ENCODE assay signal across 31 mouse cellular contexts in genomic region chr12:47412251-47412650, GRCm38 (mm10).
DNase-seq lines count a peak whose midpoint lies in the region; ATAC-seq and TF ChIP-seq lines count a peak whose summit lies in the region.
"Had no signal": no experiment of that assay in that cellular context is flagged by ENCODE, and none has a peak within 500 bp of the region (broad histone marks: within the 10 kb centered on the region; RNA-seq: fewer than 3 reads in every experiment).

No protein-coding gene starts in this region.

- no peak for TF ChIP-seq CTCF in liver, adult 2 months (IDR thresholded peaks at IDR 0.05; ENCODE audit: low read depth, low read length)
- TF ChIP-seq CTCF in kidney, adult 2 months (conservative IDR thresholded peaks at IDR 0.05; ENCODE audit: insufficient read depth, insufficient read length, low read depth, low read length) = no peak

- H3K27me3 ChIP-seq in forebrain, embryonic 16.5 days (replicated peaks; ENCODE audit: control insufficient read depth, insufficient read depth, low read length) = no peaks in the 10 kb centered on the region
- H3K27me3 ChIP-seq in forebrain, embryonic 11.5 days (ENCODE audit: control insufficient read depth, insufficient read depth, low read length) = no peaks in the 10 kb centered on the region
- no peaks in the 10 kb centered on the region for H3K27me3 ChIP-seq in liver, adult 2 months (ENCODE audit: control insufficient read depth, insufficient read depth, low read length)
- no peaks in the 10 kb centered on the region for H3K27me3 ChIP-seq in liver, embryonic 11.5 days (replicated peaks; ENCODE audit: control insufficient read depth, insufficient read depth, low read length)
- H3K27me3 ChIP-seq in kidney, adult 2 months (replicated peaks; ENCODE audit: control insufficient read depth, insufficient read depth, low read length) = no peaks in the 10 kb centered on the region
- H3K27me3 ChIP-seq: CH12.LX; embryonic facial prominence, embryonic 13.5 days; hindbrain, embryonic 15.5 days; midbrain, embryonic 13.5 days; neural tube, embryonic 12.5 days; Patski; stomach, embryonic 15.5 days had no signal

- no peaks in the 10 kb centered on the region for H3K4me1 ChIP-seq in forebrain, embryonic 16.5 days (replicated peaks; ENCODE audit: control insufficient read depth, insufficient read depth, low read length)
- H3K4me1 ChIP-seq in forebrain, embryonic 11.5 days (replicated peaks; ENCODE audit: control insufficient read depth, insufficient read depth, low read length) = no peaks in the 10 kb centered on the region
- no peaks in the 10 kb centered on the region for H3K4me1 ChIP-seq in liver, adult 2 months (ENCODE audit: control insufficient read depth, insufficient read depth, low read length)
- no peaks in the 10 kb centered on the region for H3K4me1 ChIP-seq in liver, embryonic 11.5 days (replicated peaks; ENCODE audit: control insufficient read depth, insufficient read depth, low read length)
- H3K4me1 ChIP-seq in kidney, adult 2 months (ENCODE audit: control insufficient read depth, insufficient read depth, low read length) = no peaks in the 10 kb centered on the region
- H3K4me1 ChIP-seq: embryonic facial prominence, embryonic 13.5 days; hindbrain, embryonic 15.5 days; midbrain, embryonic 13.5 days; neural tube, embryonic 12.5 days; stomach, embryonic 15.5 days had no signal

- no peaks in the 10 kb centered on the region for H3K36me3 ChIP-seq in forebrain, embryonic 16.5 days (ENCODE audit: control insufficient read depth, insufficient read depth)
- no peaks in the 10 kb centered on the region for H3K36me3 ChIP-seq in forebrain, embryonic 11.5 days (ENCODE audit: control insufficient read depth, insufficient read depth, low read length)
- no peaks in the 10 kb centered on the region for H3K36me3 ChIP-seq in liver, adult 2 months (ENCODE audit: control insufficient read depth, insufficient read depth, low read length)
- H3K36me3 ChIP-seq in liver, embryonic 11.5 days (ENCODE audit: control insufficient read depth, insufficient read depth, low read length) = no peaks in the 10 kb centered on the region
- H3K36me3 ChIP-seq in kidney, adult 2 months (ENCODE audit: control insufficient read depth, insufficient read depth, low read length) = no peaks in the 10 kb centered on the region
- H3K36me3 ChIP-seq: embryonic facial prominence, embryonic 13.5 days; hindbrain, embryonic 15.5 days; midbrain, embryonic 13.5 days; neural tube, embryonic 12.5 days; stomach, embryonic 15.5 days had no signal

- 55% methylated on average over 4 of the region's 4 CpGs for WGBS in forebrain, embryonic 16.5 days
- 89% methylated on average over 4 of the region's 4 CpGs for WGBS in forebrain, embryonic 11.5 days
- WGBS in liver, adult 2 months = 54% methylated on average over 4 of the region's 4 CpGs
- 86% methylated on average over 4 of the region's 4 CpGs for WGBS in liver, embryonic 11.5 days
- WGBS in kidney, adult 2 months = 84% methylated on average over 4 of the region's 4 CpGs

- H3K4me2 ChIP-seq in forebrain, embryonic 16.5 days (ENCODE audit: low read length) = no peak overlapping the region
- no peak overlapping the region for H3K4me2 ChIP-seq in forebrain, embryonic 11.5 days (ENCODE audit: low read depth, low read length, severe bottlenecking)
- H3K4me2 ChIP-seq in liver, embryonic 11.5 days = no peak overlapping the region
- H3K4me2 ChIP-seq: embryonic facial prominence, embryonic 13.5 days; heart, embryonic 11.5 days; hindbrain, embryonic 15.5 days; midbrain, embryonic 13.5 days; neural tube, embryonic 12.5 days; stomach, embryonic 15.5 days had no signal

- no peak for TF ChIP-seq POLR2A in liver, adult 2 months (IDR thresholded peaks at IDR 0.05; ENCODE audit: extremely low read depth, insufficient read depth, low read length)
- no peak for TF ChIP-seq POLR2A in kidney, adult 2 months (IDR thresholded peaks at IDR 0.05; ENCODE audit: low read depth, low read length)

- no peaks in the 10 kb centered on the region for H3K79me2 ChIP-seq in liver, adult 2 months (ENCODE audit: control insufficient read depth, insufficient read depth, low read length)

- ATAC-seq in forebrain, embryonic 16.5 days = 0 out of 2 replicates have a peak, but pooled peaks have one; percentile 8
- ATAC-seq in forebrain, embryonic 11.5 days (replicated peaks; ENCODE audit: low FRiP score) = no peak
- no peak for ATAC-seq in liver, embryonic 11.5 days (replicated peaks; ENCODE audit: low FRiP score)
- ATAC-seq: midbrain, embryonic 13.5 days; Patski had no signal

- peak; percentile 65 to 79 for DNase-seq in cerebellum, postnatal 10 days
- DNase-seq in cerebellum, adult 9-11 months = no peak
- DNase-seq in forebrain, embryonic 11.5 days (ENCODE audit: low spot score) = no peak
- DNase-seq in liver, adult 2 months (ENCODE audit: extremely low read depth, low read depth, low spot score) = peak; percentile 48
- no peak for DNase-seq in liver, embryonic 11.5 days (ENCODE audit: low spot score)
- peak; percentile 14 for DNase-seq in brain, adult 2 months (ENCODE audit: low read depth, low spot score)
- no peak for DNase-seq in kidney, adult 2 months
- DNase-seq: adrenal gland, postnatal 14 days; cerebellum, adult 2 months; embryo, embryonic 11 days; gastrocnemius, postnatal 36 days; heart, adult 18-20 months; heart, postnatal 36 days; kidney, adult 18-20 months; kidney, postnatal 36 days; lung, adult 2 months; lung, postnatal 10 days had no signal

- H3K9ac ChIP-seq in forebrain, embryonic 16.5 days (replicated peaks; ENCODE audit: low read depth, low read length) = no peak overlapping the region
- H3K9ac ChIP-seq in forebrain, embryonic 11.5 days (ENCODE audit: low read length) = no peak overlapping the region
- no peak overlapping the region for H3K9ac ChIP-seq in liver, adult 2 months (ENCODE audit: low read depth, low read length)
- no peak overlapping the region for H3K9ac ChIP-seq in liver, embryonic 11.5 days (ENCODE audit: low read depth, low read length)
- H3K9ac ChIP-seq: embryonic facial prominence, embryonic 13.5 days; hindbrain, embryonic 15.5 days; liver, embryonic 14.5 days; midbrain, embryonic 13.5 days; neural tube, embryonic 12.5 days; stomach, embryonic 15.5 days had no signal

- no peak overlapping the region for H3K27ac ChIP-seq in forebrain, embryonic 16.5 days (ENCODE audit: low read length)
- no peak overlapping the region for H3K27ac ChIP-seq in forebrain, embryonic 11.5 days (ENCODE audit: low read depth, low read length)
- no peak overlapping the region for H3K27ac ChIP-seq in liver, adult 2 months (replicated peaks; ENCODE audit: insufficient read depth, low read depth, low read length)
- no peak overlapping the region for H3K27ac ChIP-seq in liver, embryonic 11.5 days (ENCODE audit: low read depth, low read length)
- no peak overlapping the region for H3K27ac ChIP-seq in kidney, adult 2 months (ENCODE audit: insufficient read depth, low read depth, low read length)
- H3K27ac ChIP-seq: embryonic facial prominence, embryonic 13.5 days; hindbrain, embryonic 15.5 days; layer of hippocampus, adult 2 months; liver, embryonic 14.5 days; macrophage; midbrain, embryonic 13.5 days; neural tube, embryonic 12.5 days; stomach, embryonic 15.5 days had no signal

- no peaks in the 10 kb centered on the region for H3K9me3 ChIP-seq in forebrain, embryonic 16.5 days (ENCODE audit: control insufficient read depth, low read length)
- no peaks in the 10 kb centered on the region for H3K9me3 ChIP-seq in forebrain, embryonic 11.5 days (ENCODE audit: control insufficient read depth, low read length)
- H3K9me3 ChIP-seq in liver, embryonic 11.5 days (ENCODE audit: control insufficient read depth, low read length) = no peaks in the 10 kb centered on the region
- H3K9me3 ChIP-seq: embryonic facial prominence, embryonic 13.5 days; hindbrain, embryonic 15.5 days; midbrain, embryonic 13.5 days; neural tube, embryonic 12.5 days; stomach, embryonic 15.5 days had no signal

- no peak overlapping the region for H3K4me3 ChIP-seq in forebrain, embryonic 16.5 days (replicated peaks; ENCODE audit: low read length)
- no peak overlapping the region for H3K4me3 ChIP-seq in forebrain, embryonic 11.5 days (ENCODE audit: low read depth, low read length)
- H3K4me3 ChIP-seq in liver, adult 2 months (ENCODE audit: insufficient read depth, low read depth, low read length) = no peak overlapping the region
- no peak overlapping the region for H3K4me3 ChIP-seq in liver, embryonic 11.5 days (ENCODE audit: low read depth, low read length)
- H3K4me3 ChIP-seq in kidney, adult 2 months (ENCODE audit: insufficient read depth, low read depth, low read length) = no peak overlapping the region
- H3K4me3 ChIP-seq: embryonic facial prominence, embryonic 13.5 days; erythroblast, embryonic 14.5 days; hindbrain, embryonic 15.5 days; layer of hippocampus, adult 2 months; midbrain, embryonic 13.5 days; myocyte; neural tube, embryonic 12.5 days; stomach, embryonic 15.5 days had no signal

Comparison
In these comparisons a context has a peak if more than half of its experiments do, and no peak if none do; other contexts are left out.
1. DNase-seq: peak in cerebellum, postnatal 10 days (2 of 2), liver, adult 2 months (single experiment) and brain, adult 2 months (single experiment); none in cerebellum, adult 9-11 months (single experiment), forebrain, embryonic 11.5 days (single experiment), liver, embryonic 11.5 days (single experiment) and kidney, adult 2 months (single experiment).